Mouse (Mus musculus) megakaryocyte, embryonic 14.5 days (primary cell): ENCODE data around the gene Otof. TPM values are rescaled to one million over a fixed set of nuclear protein-coding genes. Genes with fewer than 3 reads are reported as not detected.

ENCODE experiments used
- H3K27me3 ChIP-seq: replicated peaks from 2 replicates; pipeline ENCODE3; 2012; ENCODE audit warnings: inconsistent platforms
- H3K36me3 ChIP-seq: replicated peaks from 2 replicates; pipeline ENCODE3; 2012; ENCODE audit warnings: low read length, inconsistent platforms, mixed read lengths
- H3K4me1 ChIP-seq: 2 replicates; pipeline ENCODE4 v1.6.1; 2012; ENCODE audit warnings: inconsistent platforms
- H3K4me3 ChIP-seq: replicated peaks from 2 replicates; pipeline ENCODE3; 2012; ENCODE audit warnings: moderate library complexity, mild to moderate bottlenecking, inconsistent platforms
- H3K9me3 ChIP-seq: 2 replicates; pipeline ENCODE4 v1.6.1; 2012; ENCODE audit warnings: inconsistent platforms
- FLI1 ChIP-seq: IDR thresholded peaks from 2 replicates; pipeline ENCODE4 v1.6.1; 2012; ENCODE audit warnings: low read length, inconsistent platforms, mixed read lengths
- GATA1 ChIP-seq: IDR thresholded peaks from 3 replicates; pipeline ENCODE4 v1.6.1; 2012; ENCODE audit warnings: mixed read lengths, low read length, inconsistent platforms, borderline replicate concordance
- polyA plus RNA-seq: library from polyadenylated mRNA; stranded (reverse); fragments of >175 nt; gene quantifications from 2 replicates; pipeline ENCODE4 v1.2.3, GENCODE M21; 2012; ENCODE audit warnings: low replicate concordance; ENCODE audit not compliant: insufficient read depth

Gene Otof
- not detected in 2 replicates for polyA plus RNA-seq

GRCm38 (mm10) chr5:30461821-30462220 lies at the start of gene Otof:
Gene Otof (minus strand): TSS chr5:30461932.
- Histone ChIP-seq H3K4me3 (no peak within 1 kb of the TSS), H3K36me3 (no peaks in the 10 kb centered on the region), H3K4me1 (no peaks in the 10 kb centered on the region), H3K27me3 (peaks cover 84% of the 10 kb centered on the region), H3K9me3 (no peaks in the 10 kb centered on the region)
- no peak for TF ChIP-seq FLI1
- TF ChIP-seq GATA1, result no peak

- H3K36me3 ChIP-seq, result no peaks in the 10 kb centered on the region
- TF ChIP-seq GATA1 (no peak), FLI1 (no peak)
- peaks cover 20% of the 10 kb centered on the region for H3K27me3 ChIP-seq
- H3K9me3 ChIP-seq, result no peaks in the 10 kb centered on the region
- H3K4me1 ChIP-seq, result no peaks in the 10 kb centered on the region
- H3K4me3 ChIP-seq, result no peak overlapping the region
Observed at GRCm38 (mm10) chr5:30497299-30497698, 35.6 kb upstream of the Otof start.

- no peaks in the 10 kb centered on the region for H3K4me1 ChIP-seq
- no peak overlapping the region for H3K4me3 ChIP-seq
- no peaks in the 10 kb centered on the region for H3K9me3 ChIP-seq
- H3K27me3 ChIP-seq, result peaks cover 19% of the 10 kb centered on the region
- no peak for TF ChIP-seq GATA1
- no peak for TF ChIP-seq FLI1
- no peaks in the 10 kb centered on the region for H3K36me3 ChIP-seq
Observed at GRCm38 (mm10) chr5:30496821-30497220, 35.1 kb upstream of the Otof start.

- no peaks in the 10 kb centered on the region for H3K9me3 ChIP-seq
- no peak overlapping the region for H3K4me3 ChIP-seq
- no peaks in the 10 kb centered on the region for H3K4me1 ChIP-seq
- peaks cover 24% of the 10 kb centered on the region for H3K27me3 ChIP-seq
- TF ChIP-seq FLI1 (no peak), GATA1 (no peak)
- no peaks in the 10 kb centered on the region for H3K36me3 ChIP-seq
Observed at GRCm38 (mm10) chr5:30495288-30495687, 33.6 kb upstream of the Otof start.

GRCm38 (mm10) chr5:30494606-30495005 lies 32.9 kb upstream of the Otof start:
- Histone ChIP-seq H3K27me3 (peaks cover 27% of the 10 kb centered on the region), H3K4me3 (no peak overlapping the region), H3K4me1 (no peaks in the 10 kb centered on the region), H3K36me3 (no peaks in the 10 kb centered on the region), H3K9me3 (no peaks in the 10 kb centered on the region)
- TF ChIP-seq GATA1 (no peak), FLI1 (no peak)

GRCm38 (mm10) chr5:30493723-30494122 lies 32.0 kb upstream of the Otof start:
- Histone ChIP-seq H3K4me1 (no peaks in the 10 kb centered on the region), H3K27me3 (peaks cover 33% of the 10 kb centered on the region), H3K4me3 (no peak overlapping the region), H3K36me3 (no peaks in the 10 kb centered on the region), H3K9me3 (no peaks in the 10 kb centered on the region)
- TF ChIP-seq FLI1 (no peak), GATA1 (no peak)

- Histone ChIP-seq H3K4me3 (no peak overlapping the region), H3K4me1 (no peaks in the 10 kb centered on the region), H3K27me3 (peaks cover 38% of the 10 kb centered on the region), H3K9me3 (no peaks in the 10 kb centered on the region), H3K36me3 (no peaks in the 10 kb centered on the region)
- TF ChIP-seq FLI1, result no peak
- no peak for TF ChIP-seq GATA1
Observed at GRCm38 (mm10) chr5:30490845-30491244, 29.1 kb upstream of the Otof start.

GRCm38 (mm10) chr5:30490215-30490614 lies 28.5 kb upstream of the Otof start:
- Histone ChIP-seq H3K9me3 (no peaks in the 10 kb centered on the region), H3K4me1 (no peaks in the 10 kb centered on the region), H3K36me3 (no peaks in the 10 kb centered on the region), H3K4me3 (no peak overlapping the region), H3K27me3 (peaks cover 39% of the 10 kb centered on the region)
- TF ChIP-seq FLI1, result no peak
- TF ChIP-seq GATA1, result no peak

GRCm38 (mm10) chr5:30485136-30485535 lies 23.4 kb upstream of the Otof start:
- no peaks in the 10 kb centered on the region for H3K36me3 ChIP-seq
- TF ChIP-seq GATA1, result no peak
- TF ChIP-seq FLI1, result no peak
- H3K4me3 ChIP-seq, result no peak overlapping the region
- H3K27me3 ChIP-seq, result peaks cover 52% of the 10 kb centered on the region
- no peaks in the 10 kb centered on the region for H3K9me3 ChIP-seq
- H3K4me1 ChIP-seq, result peaks cover 6% of the 10 kb centered on the region

GRCm38 (mm10) chr5:30484591-30484990 lies 22.9 kb upstream of the Otof start:
- Histone ChIP-seq H3K27me3 (peaks cover 54% of the 10 kb centered on the region), H3K9me3 (no peaks in the 10 kb centered on the region), H3K4me1 (peaks cover 6% of the 10 kb centered on the region), H3K4me3 (no peak overlapping the region), H3K36me3 (no peaks in the 10 kb centered on the region)
- TF ChIP-seq GATA1 (no peak), FLI1 (no peak)

GRCm38 (mm10) chr5:30483533-30483932 lies 21.8 kb upstream of the Otof start:
- Histone ChIP-seq H3K4me1 (peaks cover 6% of the 10 kb centered on the region), H3K9me3 (peaks cover 3% of the 10 kb centered on the region; the same call in 1 of the 2 replicates), H3K4me3 (no peak overlapping the region), H3K36me3 (no peaks in the 10 kb centered on the region), H3K27me3 (peaks cover 53% of the 10 kb centered on the region)
- TF ChIP-seq FLI1, result no peak
- no peak for TF ChIP-seq GATA1
